Mouse (Mus musculus) liver, embryonic 14.5 days (tissue): ENCODE results near the gene Tmeff1. TPM values are rescaled to one million over a fixed set of nuclear protein-coding genes. Genes with fewer than 3 reads are reported as not detected.

Experiments
- ATAC-seq: fragments of 200-750 bp; cut with Nextera tagmentation; 2 replicates; pipeline ENCODE4 v1.8.0; 2017; ENCODE audit warnings: moderate number of reproducible peaks, mild to moderate bottlenecking, moderate library complexity; ENCODE audit not compliant: insufficient read depth
- DNase-seq, 3 experiments: peaks; one replicate each; pipeline ENCODE4 v3.0.0-alpha.2; 2012 to 2013; ENCODE audit warnings: low read depth in 3 of 3, low spot score in 3 of 3
- H3K27ac ChIP-seq: fragments of 300-500 bp; sonication (generic); 2 replicates; pipeline ENCODE4 v1.5.1; 2014; ENCODE audit warnings: moderate library complexity, mild to moderate bottlenecking, control low read depth, inconsistent platforms
- H3K27me3 ChIP-seq: fragments of 300-500 bp; sonication (generic); 2 replicates; pipeline ENCODE4 v1.6.1; 2014; ENCODE audit warnings: mild to moderate bottlenecking, low read length, moderate library complexity; ENCODE audit not compliant: control insufficient read depth, insufficient read depth
- H3K36me3 ChIP-seq: fragments of 300-500 bp; sonication (generic); replicated peaks from 2 replicates; pipeline ENCODE4 v1.6.1; 2014; ENCODE audit warnings: low read depth; ENCODE audit not compliant: control insufficient read depth, insufficient read depth
- H3K4me1 ChIP-seq, 2 experiments: fragments of 200-500 bp in 1 of 2; fragments of 300-500 bp in 1 of 2; sonication (generic) in 1 of 2; replicated peaks; 2 replicates each; pipeline ENCODE4 v1.6.1; 2012 to 2014; ENCODE audit warnings: antibody characterized with exemption in 1 of 2, inconsistent platforms in 1 of 2, low read length in 1 of 2; ENCODE audit not compliant: control insufficient read depth in 2 of 2, insufficient read depth in 2 of 2
- H3K4me2 ChIP-seq: fragments of 300-500 bp; sonication (generic); 2 replicates; pipeline ENCODE4 v1.6.1; 2014; ENCODE audit warnings: low read depth, mild to moderate bottlenecking, control low read depth, moderate library complexity
- H3K4me3 ChIP-seq, 2 experiments: fragments of 200-500 bp in 1 of 2; fragments of 300-500 bp in 1 of 2; sonication (generic) in 1 of 2; 2 replicates each; pipeline ENCODE4 v1.5.1; 2012 to 2014; ENCODE audit warnings: low read depth in 2 of 2, low read length in 2 of 2, mild to moderate bottlenecking in 2 of 2, control low read depth in 1 of 2, inconsistent platforms in 1 of 2, moderate library complexity in 1 of 2; ENCODE audit not compliant: insufficient read depth in 1 of 2
- H3K9ac ChIP-seq: fragments of 300-500 bp; sonication (generic); replicated peaks from 2 replicates; pipeline ENCODE4 v1.6.1; 2014; ENCODE audit warnings: mild to moderate bottlenecking, control low read depth, moderate library complexity
- H3K9me3 ChIP-seq: fragments of 300-500 bp; sonication (generic); 2 replicates; pipeline ENCODE4 v1.6.1; 2016; ENCODE audit warnings: low read length, mixed read lengths; ENCODE audit not compliant: control insufficient read depth
- CTCF ChIP-seq: IDR thresholded peaks from 2 replicates; pipeline ENCODE4 v1.5.1; 2016; ENCODE audit warnings: antibody characterized with exemption, low read depth, control low read depth
- EP300 ChIP-seq: IDR thresholded peaks from 2 replicates; pipeline ENCODE4 v1.6.1; 2016; ENCODE audit warnings: antibody characterized with exemption, low read depth
- WGBS: fragments of 180-500 bp; shearing (Covaris S2); extraction: QIAGEN DNeasy Blood & Tissue Kit; methylation state at CpG from one replicate; pipeline ENCODE4 v1.1.7; 2014; ENCODE audit not compliant: insufficient replicate concordance; 5-methylcytosine and 5-hydroxymethylcytosine counted together
- polyA plus RNA-seq, 2 experiments: library from polyadenylated mRNA; depleted of rRNA in 1 of 2; stranded (reverse) in 1 of 2; unstranded in 1 of 2; fragments of >200 nt; fragmentation: Nextera tagmentation in 1 of 2; extraction: Ambion mirVana in 1 of 2; gene quantifications; 2 replicates each; pipeline versions ENCODE4 v1.2.1 to v1.2.3; 2012 to 2014

Gene Tmeff1
- polyA plus RNA-seq, 2 experiments = 1.4 to 1.5 TPM

- Histone ChIP-seq H3K4me3 (no peak overlapping the region), H3K9me3 (no peaks in the 10 kb centered on the region), H3K4me2 (no peak overlapping the region), H3K9ac (no peak overlapping the region), H3K27me3 (no peaks in the 10 kb centered on the region), H3K27ac (no peak overlapping the region), H3K36me3 (no peaks in the 10 kb centered on the region), H3K4me1 (no peaks in the 10 kb centered on the region)
- no peak for ATAC-seq
- DNase-seq = no peak
- no peak for TF ChIP-seq CTCF
- WGBS = 70% methylated on average over 8 of the region's 8 CpGs
These were observed 71.6 kb downstream of the Tmeff1 start for GRCm38 (mm10) chr4:48656530-48656929.

GRCm38 (mm10) chr4:48660144-48660543 lies 75.2 kb downstream of the Tmeff1 start:
- H3K36me3 ChIP-seq = no peaks in the 10 kb centered on the region
- no peak overlapping the region for H3K4me2 ChIP-seq
- no peak overlapping the region for H3K27ac ChIP-seq
- no peaks in the 10 kb centered on the region for H3K9me3 ChIP-seq
- ATAC-seq = no peak
- H3K4me3 ChIP-seq = no peak overlapping the region
- TF ChIP-seq CTCF (no peak), EP300 (no peak)
- no peaks in the 10 kb centered on the region for H3K4me1 ChIP-seq
- no peak for DNase-seq
- H3K27me3 ChIP-seq = no peaks in the 10 kb centered on the region
- H3K9ac ChIP-seq = no peak overlapping the region
- 52% methylated on average over 4 of the region's 4 CpGs for WGBS

GRCm38 (mm10) chr4:48660619-48661575 lies 75.9 kb downstream of the Tmeff1 start:
- WGBS = 67% methylated on average over 7 of the region's 7 CpGs
- ATAC-seq (no peak), DNase-seq (no peak)
- no peak overlapping the region for H3K9ac ChIP-seq
- no peak overlapping the region for H3K27ac ChIP-seq
- no peaks in the 10 kb centered on the region for H3K27me3 ChIP-seq
- no peak overlapping the region for H3K4me2 ChIP-seq
- H3K4me1 ChIP-seq = no peaks in the 10 kb centered on the region
- TF ChIP-seq CTCF = no peak
- TF ChIP-seq EP300 = no peak
- H3K36me3 ChIP-seq = no peaks in the 10 kb centered on the region
- H3K9me3 ChIP-seq = no peaks in the 10 kb centered on the region
- no peak overlapping the region for H3K4me3 ChIP-seq

- no peak for ATAC-seq
- Histone ChIP-seq H3K9me3 (no peaks in the 10 kb centered on the region), H3K9ac (no peak within 1 kb of the TSS), H3K4me2 (no peak within 1 kb of the TSS), H3K4me1 (no peaks in the 10 kb centered on the region), H3K36me3 (no peaks in the 10 kb centered on the region), H3K27me3 (no peaks in the 10 kb centered on the region), H3K4me3 (no peak within 1 kb of the TSS), H3K27ac (no peak within 1 kb of the TSS)
- TF ChIP-seq EP300 (no peak), CTCF (no peak)
- WGBS = 81% methylated on average over 10 of the region's 10 CpGs
- no peak for DNase-seq
These were observed 78.3 kb downstream of the Tmeff1 start, which contains the start of gene Cavin4 for GRCm38 (mm10) chr4:48663271-48663670. Cavin4 (plus strand) TSS chr4:48663514.

GRCm38 (mm10) chr4:48664021-48664420 lies 79.0 kb downstream of the Tmeff1 start:
- H3K4me3 ChIP-seq = no peak overlapping the region
- no peaks in the 10 kb centered on the region for H3K9me3 ChIP-seq
- ATAC-seq = no peak
- no peaks in the 10 kb centered on the region for H3K36me3 ChIP-seq
- H3K4me1 ChIP-seq = no peaks in the 10 kb centered on the region
- whole genome bisulfite sequencing = 64% methylated on average over 6 of the region's 6 CpGs
- H3K27ac ChIP-seq = no peak overlapping the region
- H3K4me2 ChIP-seq = no peak overlapping the region
- H3K27me3 ChIP-seq = no peaks in the 10 kb centered on the region
- no peak for DNase-seq
- no peak overlapping the region for H3K9ac ChIP-seq
- no peak for TF ChIP-seq EP300
- TF ChIP-seq CTCF = no peak
